Mouse (Mus musculus): ENCODE data around the gene Nrbp1.
"Not testable (repeated sequence)": the region's sequence is repeated elsewhere in the genome, so short reads cannot be mapped to it uniquely, and the experiment has no call there.

The Nrbp1 gene

GRCm38 (mm10) chr5:31203866-31204265 lies 36.8 kb upstream of the Nrbp1 start:
- no peak for DNase-seq (ENCODE audit: extremely low read depth, insufficient read length, low spot score)

DNA sequence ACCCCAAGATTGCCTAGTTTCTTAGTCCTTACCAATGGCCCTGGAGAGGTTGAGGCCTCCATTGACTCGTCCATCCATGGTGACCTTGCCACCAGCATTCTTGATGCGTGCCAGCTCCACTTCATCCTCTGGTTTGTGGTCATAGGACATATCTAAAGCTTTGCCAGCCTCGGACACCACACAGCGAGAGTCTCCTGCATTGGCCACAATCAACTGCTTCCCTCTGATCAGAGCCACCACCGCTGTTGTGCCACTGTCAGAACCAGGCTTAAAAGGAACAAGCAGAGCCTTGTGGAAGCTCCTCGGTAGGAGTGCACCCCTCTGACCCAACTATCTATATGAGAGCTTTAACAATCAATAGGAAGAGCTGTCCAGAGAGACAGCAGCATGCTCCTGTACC lies 36.2 kb upstream of the Nrbp1 start:
- DNase-seq (ENCODE audit: extremely low read depth, insufficient read length, low spot score): no peak

DNA sequence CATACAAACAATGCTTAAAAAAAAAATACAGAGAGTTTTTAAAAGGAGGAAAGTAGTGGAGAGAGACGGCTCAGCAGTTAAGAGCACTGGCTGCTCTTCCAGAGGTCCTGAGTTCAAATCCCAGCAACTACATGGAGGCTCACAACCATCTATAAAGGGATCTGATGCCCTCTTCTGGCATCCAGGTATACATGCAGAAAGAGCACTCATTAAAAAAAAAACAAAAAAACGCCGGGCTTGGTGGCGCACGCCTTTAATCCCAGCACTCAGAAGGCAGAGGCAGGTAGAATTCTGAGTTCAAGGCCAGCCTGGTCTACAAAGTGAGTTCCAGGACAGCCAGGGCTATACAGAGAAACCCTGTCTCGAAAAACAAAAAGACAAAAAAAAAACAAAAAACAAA lies 24.1 kb upstream of the Nrbp1 start:
- DNase-seq (ENCODE audit: extremely low read depth, insufficient read length, low spot score): not testable (repeated sequence)

DNA sequence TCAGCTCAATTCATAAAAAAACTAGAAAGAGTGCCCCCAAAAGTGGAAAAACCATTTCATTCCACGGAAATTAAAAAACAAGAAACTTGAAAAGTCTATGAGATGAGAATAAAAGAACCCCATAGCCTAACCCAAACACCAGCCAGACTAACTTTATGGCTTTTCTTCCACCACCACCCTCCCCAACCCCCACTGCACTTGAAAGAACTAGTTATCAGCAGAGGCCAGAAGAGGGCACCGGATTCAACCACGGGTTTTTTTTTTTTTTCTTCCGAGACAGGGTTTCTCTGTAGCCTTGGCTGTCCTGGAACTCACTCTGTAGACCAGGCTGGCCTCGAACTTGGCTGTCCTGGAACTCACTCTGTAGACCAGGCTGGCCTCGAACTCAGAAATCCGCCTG lies 22.4 kb upstream of the Nrbp1 start:
- no peak for DNase-seq (ENCODE audit: extremely low read depth, insufficient read length, low spot score)

DNA sequence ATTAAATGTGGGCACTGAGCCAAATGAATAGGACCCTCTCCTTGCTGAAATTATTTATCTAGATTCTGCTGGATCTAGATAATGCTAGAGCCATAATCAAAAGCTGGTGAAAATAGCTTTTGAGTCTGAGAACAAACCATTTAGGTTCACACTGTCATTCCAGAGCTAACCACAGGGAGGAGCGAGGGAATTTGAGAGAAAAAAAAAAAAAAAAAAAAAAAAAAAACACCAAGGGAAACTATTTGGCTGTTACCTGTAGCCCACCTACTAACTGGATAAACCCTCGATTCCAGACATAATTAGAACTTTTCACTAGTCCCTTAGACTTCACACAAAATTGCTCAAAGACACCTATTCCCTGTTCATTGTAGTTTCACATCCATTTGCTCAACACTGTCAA lies 21.6 kb upstream of the Nrbp1 start:
- no peak for DNase-seq (ENCODE audit: extremely low read depth, insufficient read length, low spot score)

DNA sequence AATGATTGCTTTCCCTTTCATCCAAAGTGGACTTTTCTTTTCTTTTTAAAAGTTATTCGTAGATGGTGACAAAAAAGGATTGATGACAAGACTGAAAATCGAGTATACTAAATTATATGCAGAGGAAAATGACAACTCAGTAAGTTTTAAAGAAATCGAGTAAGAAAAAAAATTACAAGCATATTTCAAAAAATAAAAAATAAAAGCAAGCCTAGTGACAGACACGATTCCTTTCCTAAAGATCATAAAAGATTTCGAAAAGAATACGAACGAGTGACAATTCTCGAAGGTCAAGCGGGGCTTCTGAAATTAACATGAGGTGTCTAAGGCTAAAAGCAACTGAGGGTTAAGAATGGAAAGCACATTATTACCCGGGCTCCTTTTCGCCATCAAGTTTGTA lies 21.2 kb upstream of the Nrbp1 start:
- no peak for DNase-seq (ENCODE audit: extremely low read depth, insufficient read length, low spot score)

DNA sequence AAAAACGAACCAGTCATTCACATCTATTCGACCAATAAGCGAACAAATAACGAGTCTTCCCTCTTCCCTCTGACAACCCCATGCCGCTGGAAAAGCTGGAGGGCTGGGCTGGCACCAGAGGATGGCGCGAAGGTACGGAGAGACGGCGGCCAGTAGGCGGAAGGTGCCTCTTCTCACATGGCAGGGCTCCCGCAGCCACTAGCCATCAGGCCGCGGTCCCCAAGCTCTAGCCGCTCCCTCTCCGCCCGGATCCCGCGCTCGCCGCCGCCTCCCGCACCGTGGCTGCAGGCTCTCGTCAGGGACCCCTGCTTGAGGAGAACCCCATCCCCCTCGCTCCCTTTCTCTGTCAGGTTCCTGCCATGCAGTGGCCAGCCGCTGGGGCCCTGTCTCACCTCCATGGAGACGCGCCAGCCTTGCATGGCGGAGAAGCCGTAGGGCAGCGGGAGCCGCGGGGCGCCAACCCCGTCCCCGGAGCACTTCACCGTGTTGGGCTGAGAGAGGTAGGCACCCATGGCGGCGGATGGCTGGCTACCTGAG lies 20.7 kb upstream of the Nrbp1 start:
- peak; percentile 81 for DNase-seq (ENCODE audit: extremely low read depth, insufficient read length, low spot score)

- DNase-seq (ENCODE audit: extremely low read depth, insufficient read length, low spot score): peak; percentile 96
These were observed 20.0 kb upstream of the Nrbp1 start, which contains the start of gene Ppm1g for GRCm38 (mm10) chr5:31220448-31221303. Gene Ppm1g, minus strand, starts transcription at chr5:31220687.

DNA sequence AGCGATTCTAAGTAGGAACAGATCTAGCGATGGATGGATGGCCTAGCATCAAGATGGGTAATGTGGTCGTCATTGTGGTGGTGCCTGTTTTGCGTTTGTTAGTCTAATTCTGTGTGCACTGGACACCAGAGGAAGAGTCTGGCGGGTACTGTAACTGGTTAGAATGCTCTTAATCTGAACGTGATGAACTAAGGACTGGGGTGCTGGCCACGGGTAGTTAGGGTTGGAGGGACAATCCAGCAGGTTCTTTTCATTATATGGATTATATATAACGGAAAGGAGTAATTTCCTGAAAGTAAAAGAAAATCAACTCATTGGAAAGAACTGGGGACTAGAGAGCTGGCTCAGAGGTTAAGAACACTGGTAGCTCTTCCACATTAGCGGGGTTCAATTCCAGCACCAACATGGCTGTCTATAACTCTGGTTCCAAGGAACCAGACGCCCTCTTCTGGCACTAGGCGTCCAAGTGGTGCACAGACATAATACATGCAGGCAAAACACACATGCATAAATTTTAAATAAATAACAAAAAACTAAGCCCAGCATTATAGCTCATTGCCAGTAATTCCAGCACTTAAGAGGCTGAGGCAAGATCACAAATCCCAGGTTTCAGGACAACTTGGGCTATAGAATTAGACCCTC lies 19.2 kb upstream of the Nrbp1 start:
- peak; percentile 24 for DNase-seq (ENCODE audit: extremely low read depth, insufficient read length, low spot score)

- no peak for DNase-seq (ENCODE audit: extremely low read depth, insufficient read length, low spot score)
These were observed 18.0 kb upstream of the Nrbp1 start for GRCm38 (mm10) chr5:31222696-31223095.

DNA sequence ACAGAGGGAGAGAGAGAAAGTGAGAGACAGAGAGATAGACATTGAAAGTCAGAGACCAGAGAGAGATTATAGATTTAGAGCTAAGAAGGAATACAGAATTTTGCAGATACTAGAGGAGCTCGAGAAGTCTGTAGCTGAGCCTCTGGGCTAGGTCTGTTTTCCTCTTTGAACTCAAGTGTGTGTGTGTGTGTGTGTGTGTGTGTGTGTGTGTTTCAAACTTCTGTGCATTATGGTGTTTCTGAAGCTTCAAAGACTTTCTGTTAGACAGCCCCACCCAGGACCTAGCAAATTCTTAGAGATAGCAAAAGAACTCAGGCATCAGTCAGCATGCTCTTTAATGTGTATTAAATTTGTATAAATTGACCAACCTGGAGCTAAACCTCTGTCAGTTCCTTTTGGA lies 14.0 kb upstream of the Nrbp1 start:
- DNase-seq (ENCODE audit: extremely low read depth, insufficient read length, low spot score): no peak

DNA sequence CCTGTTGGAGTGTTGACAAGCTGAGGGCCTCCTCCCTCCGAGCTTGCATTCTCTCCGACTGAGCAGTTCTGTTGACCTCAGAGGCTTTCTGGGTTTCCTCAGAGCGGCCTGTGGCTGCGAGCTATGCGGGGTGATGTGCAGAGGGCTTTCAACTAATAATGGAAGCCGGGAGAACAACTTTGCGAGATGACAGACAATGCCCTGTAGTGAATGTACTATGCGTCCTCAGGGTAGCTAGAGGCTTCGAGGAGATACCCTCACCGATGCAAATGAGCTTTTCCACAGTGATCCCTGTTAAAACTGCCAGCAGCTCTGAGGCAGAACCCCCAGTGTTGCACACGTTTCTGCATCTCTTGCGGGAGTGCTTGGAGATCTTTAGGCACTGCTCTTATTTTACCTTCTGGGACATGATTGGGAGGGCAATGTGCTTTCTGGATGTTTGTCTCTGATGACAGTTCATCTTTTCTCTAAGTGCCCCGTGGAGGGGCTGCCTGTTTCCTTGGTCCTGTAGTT lies 914 bp downstream of the Nrbp1 start:
- no peak for DNase-seq (ENCODE audit: extremely low read depth, insufficient read length, low spot score)

DNA sequence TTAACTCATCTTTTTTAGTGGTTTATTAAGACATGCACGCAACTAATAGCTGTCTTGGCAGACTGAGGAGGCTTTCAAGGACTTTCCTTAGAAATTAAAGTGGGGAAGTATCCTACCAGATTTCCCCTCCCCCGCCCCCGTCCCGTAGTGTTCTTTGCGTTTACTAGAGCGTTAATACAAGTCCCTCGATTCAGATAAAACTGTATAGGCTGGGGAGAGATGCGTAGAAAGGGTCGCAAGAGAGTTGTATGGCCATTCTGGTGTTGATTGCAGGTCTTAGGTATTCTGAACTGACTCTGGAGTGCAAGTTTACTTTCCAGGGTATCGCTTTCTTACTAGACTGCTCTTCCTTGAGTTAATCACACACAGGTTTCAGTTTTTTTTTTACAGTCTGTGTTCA lies 1.5 kb downstream of the Nrbp1 start:
- no peak for DNase-seq (ENCODE audit: extremely low read depth, insufficient read length, low spot score)

DNA sequence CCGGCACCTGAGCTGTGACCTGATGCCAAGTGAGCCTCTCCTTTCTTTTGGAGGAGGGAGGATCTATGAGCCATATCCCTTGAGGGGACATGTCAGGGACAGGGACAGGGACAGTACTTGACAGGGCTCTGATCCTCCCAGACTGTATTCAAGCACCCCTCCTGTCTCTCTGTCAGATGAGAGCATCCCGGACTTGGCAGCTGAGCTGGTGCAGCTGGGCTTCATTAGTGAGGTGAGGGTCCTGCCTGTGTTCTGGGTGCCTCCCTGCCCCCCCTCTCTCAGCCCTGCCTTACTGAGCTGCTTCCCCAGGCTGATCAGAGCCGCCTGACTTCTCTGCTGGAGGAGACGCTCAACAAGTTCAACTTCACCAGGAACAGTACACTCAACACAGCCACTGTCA lies 10.1 kb downstream of the Nrbp1 start:
- no peak for DNase-seq (ENCODE audit: extremely low read depth, insufficient read length, low spot score)

DNA sequence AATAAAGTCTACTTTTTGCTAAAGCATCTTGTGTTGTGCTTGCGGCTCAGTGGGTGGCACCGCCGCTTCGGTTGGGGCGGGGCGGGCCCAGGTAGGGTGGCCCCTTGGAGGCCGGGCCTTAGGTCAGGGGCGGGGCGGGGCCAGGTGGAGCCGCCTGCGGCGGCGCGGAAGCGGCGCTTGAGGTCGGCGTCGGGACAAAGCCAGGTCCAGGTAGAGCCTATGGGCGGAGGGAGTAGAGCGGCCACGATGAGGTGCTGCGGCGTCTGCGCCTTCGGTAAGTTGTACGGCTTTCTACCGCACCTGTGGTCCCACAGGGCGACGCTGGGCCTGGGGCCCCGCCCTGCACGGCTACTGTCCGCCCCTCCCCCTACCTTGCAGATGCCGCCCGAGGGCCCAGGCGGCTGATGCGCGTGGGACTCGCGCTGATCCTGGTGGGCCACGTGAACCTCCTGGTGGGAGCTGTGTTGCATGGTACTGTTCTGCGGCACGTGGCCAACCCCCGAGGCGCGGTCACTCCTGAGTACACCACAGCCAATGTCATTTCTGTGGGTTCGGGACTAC lies 11.0 kb downstream of the Nrbp1 start, which contains the start of gene Krtcap3:
Krtcap3 (plus strand) TSS at position 151 of the 561 bp plus-strand sequence.
- DNase-seq (ENCODE audit: extremely low read depth, insufficient read length, low spot score): peak; percentile 22

GRCm38 (mm10) chr5:31252151-31252550 lies 11.5 kb downstream of the Nrbp1 start:
- DNase-seq (ENCODE audit: extremely low read depth, insufficient read length, low spot score): no peak

GRCm38 (mm10) chr5:31252795-31253545 lies 12.3 kb downstream of the Nrbp1 start:
- no peak for DNase-seq (ENCODE audit: extremely low read depth, insufficient read length, low spot score)

- DNase-seq (ENCODE audit: extremely low read depth, insufficient read length, low spot score): no peak
These were observed 13.1 kb downstream of the Nrbp1 start for GRCm38 (mm10) chr5:31253806-31254205.

- DNase-seq (ENCODE audit: extremely low read depth, insufficient read length, low spot score): no peak
These were observed 13.8 kb downstream of the Nrbp1 start for GRCm38 (mm10) chr5:31254452-31254851.

DNA sequence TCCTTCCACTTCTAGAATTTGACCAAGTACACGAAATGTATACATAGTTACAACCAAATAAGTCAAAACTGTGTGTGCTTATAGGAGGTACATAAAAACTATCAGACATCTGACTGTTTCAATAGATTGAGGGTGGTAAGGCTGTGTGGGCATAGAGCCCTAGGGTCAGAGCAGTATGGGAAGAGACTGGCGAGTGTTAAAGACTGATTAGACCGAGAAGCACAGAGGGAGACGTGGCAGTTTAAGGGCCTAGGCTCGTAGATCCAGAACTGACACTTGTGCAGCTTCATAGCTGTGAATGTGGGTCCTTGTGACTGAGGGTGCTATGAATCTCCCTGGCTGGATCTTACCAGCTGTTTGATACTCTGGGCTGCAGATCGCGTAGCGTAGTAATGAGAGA lies 14.2 kb downstream of the Nrbp1 start:
- no peak for DNase-seq (ENCODE audit: extremely low read depth, insufficient read length, low spot score)

GRCm38 (mm10) chr5:31255381-31255780 lies 14.7 kb downstream of the Nrbp1 start:
- DNase-seq (ENCODE audit: extremely low read depth, insufficient read length, low spot score): no peak
